Mouse (Mus musculus): ENCODE measurements around the gene Golm1. TPM values are rescaled to one million over a fixed set of nuclear protein-coding genes. Genes with fewer than 3 reads are reported as not detected.

Golm1 gene
- polyA plus RNA-seq, 2 experiments = 27.8 to 43.2 TPM

DNA sequence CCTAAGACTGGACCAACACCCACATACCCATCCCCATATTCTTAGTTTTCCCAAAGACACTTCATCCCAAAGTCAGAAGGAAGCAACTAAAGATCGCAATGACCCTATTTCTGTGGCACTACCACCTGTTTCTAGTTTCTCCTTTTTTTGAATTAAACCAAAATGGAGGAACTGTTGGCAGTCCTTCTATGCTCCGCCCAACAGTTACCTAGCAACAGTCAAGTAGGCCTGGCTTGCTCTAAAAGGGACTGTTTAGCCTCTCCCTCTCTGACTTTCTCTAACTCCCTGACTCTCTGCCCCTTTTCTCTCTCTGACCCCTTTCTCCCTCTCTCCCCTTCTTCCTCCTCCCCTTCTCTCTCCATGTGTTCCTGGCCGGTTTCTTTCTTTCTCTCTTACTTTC is 9.6 kb upstream of the Golm1 start:
- Histone ChIP-seq H3K4me3 (replicated peaks; ENCODE audit: low read length) (no peak overlapping the region), H3K9me3 (ENCODE audit: control insufficient read depth, low read length) (no peaks in the 10 kb centered on the region), H3K9ac (ENCODE audit: low read depth, low read length, severe bottlenecking) (no peak overlapping the region), H3K27ac (replicated peaks; ENCODE audit: low read depth, low read length) (no peak overlapping the region), H3K4me1 (ENCODE audit: control insufficient read depth, insufficient read depth, low read length) (no peaks in the 10 kb centered on the region), H3K4me2 (replicated peaks; ENCODE audit: low read depth, low read length, severe bottlenecking) (no peak overlapping the region), H3K36me3 (ENCODE audit: control insufficient read depth, insufficient read depth, low read length) (no peaks in the 10 kb centered on the region), H3K27me3 (ENCODE audit: control insufficient read depth, insufficient read depth, low read length) (no peaks in the 10 kb centered on the region)
- no peak for TF ChIP-seq POLR2A (IDR thresholded peaks at IDR 0.05; ENCODE audit: borderline replicate concordance, extremely low read depth, insufficient read depth, insufficient read length)
- DNase-seq (ENCODE audit: low spot score) = no peak
- WGBS = 84% methylated on average over 3 of the region's 3 CpGs
- no peak for ATAC-seq (ENCODE audit: low FRiP score, low read depth)

GRCm38 (mm10) chr13:59682629-59683028 is 7.0 kb upstream of the Golm1 start:
- Histone ChIP-seq H3K27me3 (ENCODE audit: control insufficient read depth, insufficient read depth, low read length) (no peaks in the 10 kb centered on the region), H3K9ac (ENCODE audit: low read depth, low read length, severe bottlenecking) (no peak overlapping the region), H3K4me3 (replicated peaks; ENCODE audit: low read length) (no peak overlapping the region), H3K27ac (replicated peaks; ENCODE audit: low read depth, low read length) (no peak overlapping the region), H3K4me2 (replicated peaks; ENCODE audit: low read depth, low read length, severe bottlenecking) (no peak overlapping the region), H3K36me3 (ENCODE audit: control insufficient read depth, insufficient read depth, low read length) (no peaks in the 10 kb centered on the region), H3K9me3 (ENCODE audit: control insufficient read depth, low read length) (no peaks in the 10 kb centered on the region), H3K4me1 (ENCODE audit: control insufficient read depth, insufficient read depth, low read length) (no peaks in the 10 kb centered on the region)
- ATAC-seq (ENCODE audit: low FRiP score, low read depth) (no peak), DNase-seq (ENCODE audit: low spot score) (peak; percentile 63)
- no peak for TF ChIP-seq POLR2A (IDR thresholded peaks at IDR 0.05; ENCODE audit: borderline replicate concordance, extremely low read depth, insufficient read depth, insufficient read length)
- WGBS = 22% methylated on average over 7 of the region's 7 CpGs

- 64% methylated on average over 4 of the region's 4 CpGs for WGBS
- Histone ChIP-seq H3K27ac (replicated peaks; ENCODE audit: low read depth, low read length) (no peak overlapping the region), H3K9me3 (ENCODE audit: control insufficient read depth, low read length) (no peaks in the 10 kb centered on the region), H3K4me1 (ENCODE audit: control insufficient read depth, insufficient read depth, low read length) (no peaks in the 10 kb centered on the region), H3K36me3 (ENCODE audit: control insufficient read depth, insufficient read depth, low read length) (no peaks in the 10 kb centered on the region), H3K9ac (ENCODE audit: low read depth, low read length, severe bottlenecking) (no peak overlapping the region), H3K4me3 (replicated peaks; ENCODE audit: low read length) (no peak overlapping the region), H3K4me2 (replicated peaks; ENCODE audit: low read depth, low read length, severe bottlenecking) (no peak overlapping the region), H3K27me3 (ENCODE audit: control insufficient read depth, insufficient read depth, low read length) (no peaks in the 10 kb centered on the region)
- no peak for DNase-seq (ENCODE audit: low spot score)
- no peak for TF ChIP-seq POLR2A (IDR thresholded peaks at IDR 0.05; ENCODE audit: borderline replicate concordance, extremely low read depth, insufficient read depth, insufficient read length)
- ATAC-seq (ENCODE audit: low FRiP score, low read depth) = no peak
Measured at GRCm38 (mm10) chr13:59679908-59680307, 4.3 kb upstream of the Golm1 start.

GRCm38 (mm10) chr13:59679306-59679705 is 3.7 kb upstream of the Golm1 start:
- H3K9me3 ChIP-seq (ENCODE audit: control insufficient read depth, low read length) = no peaks in the 10 kb centered on the region
- no peak overlapping the region for H3K4me2 ChIP-seq (replicated peaks; ENCODE audit: low read depth, low read length, severe bottlenecking)
- no peak overlapping the region for H3K27ac ChIP-seq (replicated peaks; ENCODE audit: low read depth, low read length)
- no peak for DNase-seq (ENCODE audit: low spot score)
- H3K36me3 ChIP-seq (ENCODE audit: control insufficient read depth, insufficient read depth, low read length) = no peaks in the 10 kb centered on the region
- no peak overlapping the region for H3K9ac ChIP-seq (ENCODE audit: low read depth, low read length, severe bottlenecking)
- ATAC-seq (ENCODE audit: low FRiP score, low read depth) = no peak
- no peaks in the 10 kb centered on the region for H3K27me3 ChIP-seq (ENCODE audit: control insufficient read depth, insufficient read depth, low read length)
- H3K4me3 ChIP-seq (replicated peaks; ENCODE audit: low read length) = no peak overlapping the region
- no peak for TF ChIP-seq POLR2A (IDR thresholded peaks at IDR 0.05; ENCODE audit: borderline replicate concordance, extremely low read depth, insufficient read depth, insufficient read length)
- peaks cover 3% of the 10 kb centered on the region for H3K4me1 ChIP-seq (ENCODE audit: control insufficient read depth, insufficient read depth, low read length)
- WGBS = 39% methylated on average over 4 of the region's 4 CpGs

DNA sequence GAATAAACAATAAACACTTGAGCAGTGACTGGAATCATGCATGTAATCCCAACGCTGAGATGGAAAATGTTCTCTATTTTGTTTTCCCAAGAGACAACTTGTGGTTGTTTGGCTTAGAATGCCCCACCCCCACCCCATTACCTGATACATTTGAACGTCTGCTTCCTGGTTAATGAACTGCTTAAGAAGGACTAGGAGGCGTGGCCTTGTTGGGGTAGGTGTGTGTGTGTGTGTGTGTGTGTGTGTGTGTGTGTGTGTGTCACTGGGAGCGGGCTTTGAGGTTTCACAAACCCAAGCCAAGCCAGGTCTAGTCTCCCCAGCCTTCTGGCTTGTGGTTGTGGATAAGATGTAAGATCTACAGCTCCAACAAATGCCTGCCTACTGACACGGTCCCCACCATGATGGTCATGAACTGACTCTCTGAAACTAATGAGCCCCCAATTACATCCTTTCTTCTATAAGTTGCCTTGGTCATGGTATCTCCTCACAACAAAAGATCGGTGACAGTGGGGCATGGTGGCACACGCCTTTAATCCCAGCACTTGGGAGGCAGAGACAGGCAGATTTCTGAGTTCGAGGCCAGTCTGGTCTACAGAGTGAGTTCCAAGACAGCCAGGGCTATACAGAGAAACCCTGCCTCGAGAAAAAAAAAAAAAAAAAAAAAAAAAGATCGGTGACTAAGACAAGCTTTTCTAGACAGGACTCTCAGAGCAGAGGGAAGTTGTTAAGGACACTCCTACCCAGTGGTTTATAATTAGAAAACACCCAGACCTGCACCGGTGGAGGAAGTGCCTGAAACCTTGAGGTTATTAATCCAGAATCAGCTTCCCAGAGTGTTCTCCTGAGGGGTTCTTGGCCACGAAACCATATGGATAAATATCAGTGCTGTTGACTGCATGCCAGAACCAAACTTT is 962 bp upstream of the Golm1 start:
- no peaks in the 10 kb centered on the region for H3K27me3 ChIP-seq (ENCODE audit: control insufficient read depth, insufficient read depth, low read length)
- 69% methylated on average over 12 of the region's 12 CpGs for WGBS
- H3K4me3 ChIP-seq (replicated peaks; ENCODE audit: low read length) = no peak overlapping the region
- TF ChIP-seq POLR2A (IDR thresholded peaks at IDR 0.05; ENCODE audit: borderline replicate concordance, extremely low read depth, insufficient read depth, insufficient read length) = no peak
- no peak overlapping the region for H3K27ac ChIP-seq (replicated peaks; ENCODE audit: low read depth, low read length)
- 0 out of 2 replicates have a peak overlapping the region, but pooled peaks have one; percentile 51 for H3K4me2 ChIP-seq (replicated peaks; ENCODE audit: low read depth, low read length, severe bottlenecking)
- H3K4me1 ChIP-seq (ENCODE audit: control insufficient read depth, insufficient read depth, low read length) = peaks cover 10% of the 10 kb centered on the region
- no peaks in the 10 kb centered on the region for H3K9me3 ChIP-seq (ENCODE audit: control insufficient read depth, low read length)
- ATAC-seq (ENCODE audit: low FRiP score, low read depth) = no peak
- no peak for DNase-seq (ENCODE audit: low spot score)
- no peak overlapping the region for H3K9ac ChIP-seq (ENCODE audit: low read depth, low read length, severe bottlenecking)
- H3K36me3 ChIP-seq (ENCODE audit: control insufficient read depth, insufficient read depth, low read length) = no peaks in the 10 kb centered on the region

Data from limb, embryonic 14.5 days (tissue).